Mouse (Mus musculus) bone marrow, adult 2 months (tissue): Measurements from ENCODE around the gene Mrc2.

ENCODE experiments used
- CTCF ChIP-seq: fragments of 200-500 bp; IDR thresholded peaks from 2 replicates; pipeline ENCODE4 v1.5.1; 2011; ENCODE audit warnings: low read length, control low read depth; ENCODE audit not compliant: control insufficient read depth, insufficient read depth
- POLR2A ChIP-seq: fragments of 200-500 bp; IDR thresholded peaks from 2 replicates; pipeline ENCODE4 v1.6.1; 2011; ENCODE audit warnings: low read depth, mild to moderate bottlenecking, control low read depth, low read length, borderline replicate concordance; ENCODE audit not compliant: control insufficient read depth

DNA sequence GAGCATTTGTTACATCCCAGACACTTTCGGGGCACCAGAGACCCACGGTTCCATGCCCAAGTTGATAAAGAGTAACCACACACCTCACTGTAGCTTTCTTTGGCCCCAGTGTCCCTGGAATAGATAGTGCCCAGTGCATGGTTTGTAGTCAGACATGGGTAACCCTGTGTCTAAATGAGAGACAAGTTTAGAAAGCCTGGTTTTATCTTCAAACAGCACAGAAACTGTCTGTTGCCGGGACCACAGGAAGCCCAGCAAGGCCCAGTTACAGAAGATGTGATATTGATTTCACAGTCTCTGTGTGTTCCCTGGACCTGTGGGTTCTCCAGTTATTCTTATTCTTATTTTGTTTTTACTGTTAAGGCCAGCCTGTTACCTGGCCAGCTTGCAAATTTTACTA is 74.7 kb downstream of the Mrc2 start:
- TF ChIP-seq POLR2A (no peak), CTCF (no peak)
